Mouse (Mus musculus) MEL (cell line): ENCODE measurements at regions not wholly inside any gene's neighbourhood (a gene's known extent, or its start where the extent isn't known, plus 50 kb on each side); places are given as distances from the start of the nearest gene placed in this dataset.

Source experiments
- DNase-seq: peaks from one replicate; pipeline ENCODE4 v3.0.0; 2011; ENCODE audit warnings: low read depth, low spot score
- H3K27ac ChIP-seq: 2 replicates; pipeline ENCODE4 v1.5.1; 2012; ENCODE audit warnings: low read depth, mild to moderate bottlenecking, control low read depth, low read length, moderate library complexity; ENCODE audit not compliant: control insufficient read depth
- H3K27me3 ChIP-seq, 2 experiments: fragments of 150-350 bp in 1 of 2; sonication (generic) in 1 of 2; 2 replicates each; pipeline ENCODE4 v1.6.1; 2012; ENCODE audit warnings: low read length in 2 of 2, mild to moderate bottlenecking in 2 of 2, improper control_type of control experiment in 1 of 2, moderate library complexity in 1 of 2; ENCODE audit not compliant: insufficient read depth in 2 of 2, control insufficient read depth in 1 of 2
- H3K36me3 ChIP-seq, 2 experiments: 2 replicates each; pipeline ENCODE4 v1.6.1; 2012 to 2014; ENCODE audit warnings: low read length in 2 of 2, improper control_type of control experiment in 1 of 2, inconsistent platforms in 1 of 2, mild to moderate bottlenecking in 1 of 2; ENCODE audit not compliant: insufficient read depth in 2 of 2, control insufficient read depth in 1 of 2
- H3K4me1 ChIP-seq, 2 experiments: fragments of 150-350 bp in 1 of 2; sonication (generic) in 1 of 2; 2 replicates each; pipeline ENCODE4 v1.6.1; 2012; ENCODE audit warnings: low read length in 2 of 2, improper control_type of control experiment in 1 of 2, mild to moderate bottlenecking in 1 of 2; ENCODE audit not compliant: insufficient read depth in 2 of 2, control insufficient read depth in 1 of 2
- H3K4me3 ChIP-seq, 2 experiments: fragments of 150-350 bp in 1 of 2; sonication (generic) in 1 of 2; 2 replicates each; pipeline ENCODE4 v1.5.1; 2012; ENCODE audit warnings: low read depth in 2 of 2, low read length in 2 of 2, mild to moderate bottlenecking in 2 of 2, moderate library complexity in 2 of 2, control low read depth in 1 of 2, improper control_type of control experiment in 1 of 2; ENCODE audit not compliant: control insufficient read depth in 1 of 2, insufficient read depth in 1 of 2
- H3K79me2 ChIP-seq: 2 replicates; pipeline ENCODE4 v1.6.1; 2012; ENCODE audit warnings: mild to moderate bottlenecking, low read length, moderate library complexity; ENCODE audit not compliant: control insufficient read depth, poor library complexity, insufficient read depth
- H3K9ac ChIP-seq: 2 replicates; pipeline ENCODE4 v1.6.1; 2012; ENCODE audit warnings: low read depth, mild to moderate bottlenecking, control low read depth, low read length, moderate library complexity; ENCODE audit not compliant: control insufficient read depth, poor library complexity, severe bottlenecking
- H3K9me3 ChIP-seq: fragments of 150-350 bp; sonication (generic); replicated peaks from 2 replicates; pipeline ENCODE4 v1.6.1; 2012; ENCODE audit warnings: mild to moderate bottlenecking, low read length, improper control_type of control experiment, moderate library complexity; ENCODE audit not compliant: insufficient read depth
- BHLHE40 ChIP-seq: IDR thresholded peaks from 2 replicates; pipeline ENCODE4 v1.6.1; 2012; ENCODE audit warnings: low read depth, mild to moderate bottlenecking, inconsistent platforms, low read length, improper control_type of control experiment, borderline replicate concordance
- CHD1 ChIP-seq: IDR thresholded peaks from 2 replicates; pipeline ENCODE4 v1.6.1; 2012; ENCODE audit warnings: low read depth, mild to moderate bottlenecking, inconsistent platforms, low read length, improper control_type of control experiment
- EP300 ChIP-seq, 2 experiments: IDR thresholded peaks; 2 replicates each; pipeline ENCODE4 v1.6.1; 2011; ENCODE audit warnings: improper control_type of control experiment in 2 of 2, low read length in 2 of 2, low read depth in 1 of 2, mild to moderate bottlenecking in 1 of 2
- ETS1 ChIP-seq: IDR thresholded peaks from 2 replicates; pipeline ENCODE4 v1.6.1; 2012; ENCODE audit warnings: low read depth, mild to moderate bottlenecking, inconsistent platforms, low read length, improper control_type of control experiment, moderate library complexity
- GABPA ChIP-seq: IDR thresholded peaks from 2 replicates; pipeline ENCODE4 v1.6.1; 2012; ENCODE audit warnings: low read depth, mild to moderate bottlenecking, inconsistent platforms, low read length, improper control_type of control experiment, moderate library complexity
- MEF2A ChIP-seq: IDR thresholded peaks from 2 replicates; pipeline ENCODE4 v1.6.1; 2014; ENCODE audit warnings: low read depth, mild to moderate bottlenecking, inconsistent platforms, low read length, improper control_type of control experiment; ENCODE audit not compliant: poor library complexity, insufficient replicate concordance, severe bottlenecking; ENCODE audit errors: extremely low read depth
- MXI1 ChIP-seq: IDR thresholded peaks from 2 replicates; pipeline ENCODE4 v1.6.1; 2011; ENCODE audit warnings: mild to moderate bottlenecking, low read depth, low read length, improper control_type of control experiment
- MYB ChIP-seq: IDR thresholded peaks from 2 replicates; pipeline ENCODE4 v1.6.1; 2011; ENCODE audit warnings: mild to moderate bottlenecking, low read depth, low read length, improper control_type of control experiment
- MYC ChIP-seq: IDR thresholded peaks from 2 replicates; pipeline ENCODE4 v1.6.1; 2011; ENCODE audit warnings: low read depth, mild to moderate bottlenecking, low read length, improper control_type of control experiment, moderate library complexity
- NELFE ChIP-seq: IDR thresholded peaks from 2 replicates; pipeline ENCODE4 v1.6.1; 2011; ENCODE audit warnings: low read depth, low read length, improper control_type of control experiment
- NRF1 ChIP-seq: IDR thresholded peaks from 2 replicates; pipeline ENCODE4 v1.6.1; 2014; ENCODE audit warnings: low read depth, mild to moderate bottlenecking, inconsistent platforms, low read length, improper control_type of control experiment, moderate library complexity; ENCODE audit not compliant: poor library complexity, insufficient read depth, severe bottlenecking
- POLR2A ChIP-seq, 2 experiments: IDR thresholded peaks; 2 replicates each; pipeline ENCODE4 v1.6.1; 2011 to 2012; ENCODE audit warnings: low read length in 2 of 2, mild to moderate bottlenecking in 2 of 2, control low read depth in 1 of 2, improper control_type of control experiment in 1 of 2, low read depth in 1 of 2, moderate library complexity in 1 of 2; ENCODE audit not compliant: control insufficient read depth in 1 of 2, insufficient read depth in 1 of 2, poor library complexity in 1 of 2
- POLR2AphosphoS2 ChIP-seq: IDR thresholded peaks from 2 replicates; pipeline ENCODE4 v1.6.1; 2011; ENCODE audit warnings: low read length, improper control_type of control experiment
- POLR2AphosphoS5 ChIP-seq: IDR thresholded peaks from 2 replicates; pipeline ENCODE4 v1.6.1; 2012; ENCODE audit warnings: low read depth, borderline replicate concordance, mild to moderate bottlenecking, inconsistent platforms, low read length, moderate library complexity, mixed read lengths
- RAD21 ChIP-seq: IDR thresholded peaks from 2 replicates; pipeline ENCODE4 v1.6.1; 2011; ENCODE audit warnings: mild to moderate bottlenecking, low read depth, low read length, improper control_type of control experiment
- RCOR1 ChIP-seq: IDR thresholded peaks from 2 replicates; pipeline ENCODE4 v1.6.1; 2012; ENCODE audit warnings: low read depth, mild to moderate bottlenecking, inconsistent platforms, low read length, improper control_type of control experiment
- TAL1 ChIP-seq: IDR thresholded peaks from 2 replicates; pipeline ENCODE4 v1.6.1; 2012; ENCODE audit warnings: mild to moderate bottlenecking, inconsistent platforms, low read length, moderate library complexity, mixed read lengths
- TCF12 ChIP-seq: IDR thresholded peaks from 2 replicates; pipeline ENCODE4 v1.6.1; 2014; ENCODE audit warnings: low read depth, mild to moderate bottlenecking, inconsistent platforms, low read length, improper control_type of control experiment, moderate library complexity
- UBTF ChIP-seq: IDR thresholded peaks from 2 replicates; pipeline ENCODE4 v1.6.1; 2012; ENCODE audit warnings: low read depth, mild to moderate bottlenecking, inconsistent platforms, low read length, improper control_type of control experiment, moderate library complexity, borderline replicate concordance; ENCODE audit not compliant: insufficient read depth
- USF2 ChIP-seq, 2 experiments: IDR thresholded peaks; 2 replicates each; pipeline ENCODE4 v1.6.1; 2011 to 2012; ENCODE audit warnings: improper control_type of control experiment in 2 of 2, low read length in 2 of 2, borderline replicate concordance in 1 of 2, inconsistent platforms in 1 of 2, low read depth in 1 of 2, mild to moderate bottlenecking in 1 of 2; ENCODE audit not compliant: insufficient read depth in 1 of 2

DNA sequence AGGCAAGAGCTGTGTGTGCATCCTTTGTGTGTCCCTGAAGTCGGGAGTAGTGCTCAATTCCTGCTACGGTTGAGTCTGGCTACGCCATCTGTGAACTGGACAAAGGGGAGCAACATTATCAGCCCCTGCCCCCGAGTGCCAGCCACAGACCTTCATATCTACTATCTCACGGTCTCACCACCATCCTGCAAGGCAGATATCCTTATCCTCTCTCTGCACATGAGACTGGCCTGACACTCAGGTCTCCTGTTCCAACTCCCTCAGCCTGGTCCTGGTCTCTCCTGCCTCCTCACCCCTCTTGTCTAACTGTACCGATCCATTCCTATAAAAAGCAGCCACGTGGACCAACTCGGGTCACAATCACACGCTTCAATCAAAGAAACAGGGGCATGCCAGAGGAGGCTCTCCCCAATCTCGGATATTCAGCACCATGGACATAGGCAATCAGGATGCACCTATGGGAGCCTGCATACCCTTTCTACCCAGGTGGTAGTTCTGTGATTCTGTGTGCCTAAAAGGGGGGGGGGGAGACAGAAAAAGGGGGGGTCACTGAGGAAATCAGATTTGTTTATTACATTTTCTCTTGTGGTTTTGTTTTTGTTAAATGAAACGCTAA lies 94.0 kb downstream of the Mrm1 start (continued):
- TF ChIP-seq CHD1 (no peak), RCOR1 (peak; percentile 47; the same call in 1 of the 2 replicates)

DNA sequence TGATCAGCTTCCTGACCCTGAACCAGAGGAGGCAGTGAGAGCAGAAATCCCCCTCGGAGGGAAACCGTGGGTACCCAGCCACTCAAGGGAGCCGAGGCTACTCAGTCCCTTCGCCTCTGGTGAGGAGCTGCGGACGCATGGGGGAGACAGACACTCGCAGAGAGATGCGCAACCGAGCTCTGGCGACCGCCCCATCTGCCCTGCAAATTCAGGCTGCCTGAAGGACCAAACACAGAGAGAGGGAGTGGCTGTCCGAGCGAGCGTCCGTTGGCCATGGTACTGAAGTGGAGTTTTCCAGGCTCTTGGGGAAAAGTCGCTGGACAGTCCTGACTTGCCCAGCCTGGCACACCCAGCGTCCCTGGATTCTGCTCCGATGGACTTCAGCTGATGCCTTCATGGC lies 95.2 kb downstream of the Mrm1 start:
- Histone ChIP-seq H3K9ac (no peak overlapping the region), H3K79me2 (no peaks in the 10 kb centered on the region), H3K4me1 (peaks cover 0 to 14% of the 10 kb centered on the region in 2 experiments; a peak in 1 of 4 replicates), H3K36me3 (no peaks in the 10 kb centered on the region; a peak in 2 of 4 replicates), H3K9me3 (no peaks in the 10 kb centered on the region), H3K27ac (no peak overlapping the region), H3K27me3 (no peaks in the 10 kb centered on the region), H3K4me3 (no peak overlapping the region)
- no peak for DNase-seq
- TF ChIP-seq NRF1, result no peak
- TF ChIP-seq POLR2AphosphoS5, result no peak
- TF ChIP-seq POLR2AphosphoS2, result no peak
- no peak for TF ChIP-seq MEF2A
- TF ChIP-seq ETS1, result no peak
- TF ChIP-seq TCF12, result no peak
- no peak for TF ChIP-seq MXI1
- no peak for TF ChIP-seq USF2 (IDR thresholded peaks at IDR 0.05; ENCODE audit: borderline replicate concordance in 1 of 2, insufficient read depth in 1 of 2, low read depth in 1 of 2, low read length in 2 of 2)
- TF ChIP-seq GABPA, result no peak
- TF ChIP-seq TAL1, result no peak
- TF ChIP-seq POLR2A (IDR thresholded peaks at IDR 0.05; ENCODE audit: control insufficient read depth in 1 of 2, insufficient read depth in 1 of 2, low read depth in 1 of 2, low read length in 2 of 2, poor library complexity in 1 of 2), result no peak
- no peak for TF ChIP-seq BHLHE40
- TF ChIP-seq UBTF, result no peak
- TF ChIP-seq RAD21, result no peak
- no peak for TF ChIP-seq MYB
- no peak for TF ChIP-seq NELFE
- no peak for TF ChIP-seq MYC
- TF ChIP-seq EP300 (IDR thresholded peaks at IDR 0.05; ENCODE audit: low read depth in 1 of 2, low read length in 2 of 2), result no peak
- TF ChIP-seq, all 39 proteins: peak for 0
